Mouse (Mus musculus): Measurements from ENCODE around the gene Tff2. TPM values are rescaled to one million over a fixed set of nuclear protein-coding genes. Genes with fewer than 3 reads are reported as not detected.

Gene Tff2
- polyA plus RNA-seq, 1 experiment from 2014 or later: not detected

DNA sequence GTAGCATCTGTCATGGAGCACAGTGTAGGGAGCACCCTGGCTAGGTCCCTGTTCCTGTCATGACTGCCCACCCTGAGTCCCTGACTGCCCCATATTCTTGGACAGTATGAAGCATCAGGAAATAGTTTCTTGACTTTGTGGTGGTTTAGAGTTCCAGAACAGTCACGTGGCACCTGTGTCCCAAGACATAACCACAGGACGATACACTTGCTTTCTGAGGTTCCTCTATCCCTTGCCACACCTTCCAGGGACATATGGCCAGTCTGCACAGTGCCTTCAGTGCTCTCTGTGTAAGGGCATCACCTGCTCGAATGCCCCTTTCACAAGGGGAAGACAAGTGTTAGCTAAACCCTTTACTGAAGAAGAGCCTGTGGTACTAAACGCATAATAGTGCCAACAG, 37.4 kb upstream of the Tff2 start:
- H3K36me3 ChIP-seq (ENCODE audit: control insufficient read depth, insufficient read depth, low read length): no peaks in the 10 kb centered on the region
- no peak overlapping the region for H3K27ac ChIP-seq (replicated peaks in 1 of 2; ENCODE audit: control insufficient read depth in 1 of 2, insufficient read depth in 1 of 2, low read depth in 2 of 2, low read length in 2 of 2)
- H3K27me3 ChIP-seq (ENCODE audit: control insufficient read depth, insufficient read depth, low read length): no peaks in the 10 kb centered on the region
- H3K9ac ChIP-seq (ENCODE audit: low read length): no peak overlapping the region
- H3K4me1 ChIP-seq (ENCODE audit: control insufficient read depth in 2 of 2, insufficient read depth in 2 of 2, low read length in 2 of 2): no peaks in the 10 kb centered on the region
- no peak overlapping the region for H3K4me2 ChIP-seq (ENCODE audit: low read length)
- 83% methylated on average over 4 of the region's 4 CpGs for WGBS
- no peaks in the 10 kb centered on the region for H3K9me3 ChIP-seq (ENCODE audit: control insufficient read depth, low read length)
- no peak overlapping the region for H3K4me3 ChIP-seq (ENCODE audit: control insufficient read depth in 1 of 2, insufficient read depth in 1 of 2, low read depth in 1 of 2, low read length in 2 of 2)
- ATAC-seq (ENCODE audit: insufficient number of reproducible peaks, insufficient read depth, low FRiP score, low read depth): no peak

DNA sequence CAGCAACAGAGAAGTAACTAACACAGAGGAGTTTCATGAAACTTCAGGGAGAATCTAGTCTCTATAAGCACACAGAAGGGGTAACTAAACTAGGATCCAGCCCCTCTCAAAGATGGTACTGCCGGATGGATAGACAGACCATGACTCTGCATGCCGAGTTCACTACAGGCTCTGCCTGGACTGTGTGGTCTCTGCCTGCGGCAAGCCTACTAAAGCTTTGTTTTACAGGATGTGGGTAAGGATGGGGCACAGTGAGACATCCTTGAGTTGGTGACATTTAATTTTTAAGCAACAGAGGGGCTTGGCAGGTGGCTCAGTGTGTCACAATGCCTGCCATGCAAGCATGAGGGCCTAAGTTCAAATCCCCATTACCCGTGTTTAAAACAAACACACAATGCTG, 32.2 kb upstream of the Tff2 start:
- 84% methylated on average over 4 of the region's 4 CpGs for WGBS
- Histone ChIP-seq H3K27me3 (ENCODE audit: control insufficient read depth, insufficient read depth, low read length) (no peaks in the 10 kb centered on the region), H3K4me1 (ENCODE audit: control insufficient read depth in 2 of 2, insufficient read depth in 2 of 2, low read length in 2 of 2) (no peaks in the 10 kb centered on the region), H3K9ac (ENCODE audit: low read length) (no peak overlapping the region), H3K4me2 (ENCODE audit: low read length) (no peak overlapping the region), H3K27ac (replicated peaks in 1 of 2; ENCODE audit: control insufficient read depth in 1 of 2, insufficient read depth in 1 of 2, low read depth in 2 of 2, low read length in 2 of 2) (no peak overlapping the region), H3K36me3 (ENCODE audit: control insufficient read depth, insufficient read depth, low read length) (no peaks in the 10 kb centered on the region), H3K9me3 (ENCODE audit: control insufficient read depth, low read length) (0 out of 2 replicates have a peak, but pooled peaks cover 2% of the 10 kb centered on the region), H3K4me3 (ENCODE audit: control insufficient read depth in 1 of 2, insufficient read depth in 1 of 2, low read depth in 1 of 2, low read length in 2 of 2) (no peak overlapping the region)
- ATAC-seq (ENCODE audit: insufficient number of reproducible peaks, insufficient read depth, low FRiP score, low read depth): no peak

DNA sequence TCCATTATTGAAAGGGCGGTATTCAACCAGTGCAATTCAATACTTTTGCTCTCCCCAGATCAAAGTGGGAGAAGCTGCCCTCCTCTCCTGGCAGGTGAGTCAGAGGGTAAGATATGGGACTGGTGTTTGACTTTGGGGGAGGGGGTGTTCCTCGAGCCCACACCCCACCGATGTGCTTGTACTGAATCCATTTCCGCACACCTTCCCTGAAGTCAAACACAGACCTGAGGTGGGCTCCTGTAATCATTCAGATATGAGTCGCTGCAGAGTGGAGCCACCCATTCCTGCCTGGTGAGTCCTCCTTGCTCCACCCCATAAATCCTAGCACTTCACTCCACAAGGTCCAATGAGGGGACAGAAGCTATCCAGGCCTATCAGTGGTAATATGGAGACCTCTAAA, 25.7 kb upstream of the Tff2 start:
- Histone ChIP-seq H3K4me2 (ENCODE audit: low read length) (no peak overlapping the region), H3K4me1 (ENCODE audit: control insufficient read depth in 2 of 2, insufficient read depth in 2 of 2, low read length in 2 of 2) (no peaks in the 10 kb centered on the region), H3K4me3 (ENCODE audit: control insufficient read depth in 1 of 2, insufficient read depth in 1 of 2, low read depth in 1 of 2, low read length in 2 of 2) (no peak overlapping the region), H3K36me3 (ENCODE audit: control insufficient read depth, insufficient read depth, low read length) (no peaks in the 10 kb centered on the region), H3K9me3 (ENCODE audit: control insufficient read depth, low read length) (0 out of 2 replicates have a peak, but pooled peaks cover 2% of the 10 kb centered on the region), H3K27me3 (ENCODE audit: control insufficient read depth, insufficient read depth, low read length) (no peaks in the 10 kb centered on the region), H3K9ac (ENCODE audit: low read length) (no peak overlapping the region), H3K27ac (replicated peaks in 1 of 2; ENCODE audit: control insufficient read depth in 1 of 2, insufficient read depth in 1 of 2, low read depth in 2 of 2, low read length in 2 of 2) (no peak overlapping the region)
- no peak for ATAC-seq (ENCODE audit: insufficient number of reproducible peaks, insufficient read depth, low FRiP score, low read depth)
- 80% methylated on average over 5 of the region's 5 CpGs for WGBS

DNA sequence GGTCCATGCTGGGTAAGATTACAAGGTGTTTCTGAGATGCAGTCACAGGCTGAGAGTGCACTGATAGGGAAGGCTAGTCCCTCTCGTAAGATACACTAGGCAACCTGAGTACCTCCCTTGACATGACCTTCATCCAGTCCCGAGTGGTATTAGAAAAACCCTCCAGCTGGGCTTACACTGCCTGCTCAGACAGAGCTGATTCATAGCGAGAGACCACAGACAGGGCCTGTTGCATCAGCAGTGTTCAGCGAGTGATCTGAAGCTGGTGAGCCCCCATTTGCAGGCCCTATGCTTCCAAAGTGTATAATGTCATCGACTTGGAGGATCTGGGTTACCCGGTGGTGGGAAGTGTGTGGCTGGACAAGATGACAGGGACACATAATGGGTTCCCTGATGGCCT, 21.0 kb upstream of the Tff2 start, which contains the start of gene Tff1:
Gene Tff1, minus strand, starts transcription at position 151 of the 400 bp plus-strand sequence.
- Histone ChIP-seq H3K27ac (replicated peaks in 1 of 2; ENCODE audit: control insufficient read depth in 1 of 2, insufficient read depth in 1 of 2, low read depth in 2 of 2, low read length in 2 of 2) (no peak within 1 kb of the TSS), H3K4me3 (ENCODE audit: control insufficient read depth in 1 of 2, insufficient read depth in 1 of 2, low read depth in 1 of 2, low read length in 2 of 2) (no peak within 1 kb of the TSS), H3K36me3 (ENCODE audit: control insufficient read depth, insufficient read depth, low read length) (no peaks in the 10 kb centered on the region), H3K9ac (ENCODE audit: low read length) (no peak within 1 kb of the TSS), H3K4me1 (ENCODE audit: control insufficient read depth in 2 of 2, insufficient read depth in 2 of 2, low read length in 2 of 2) (no peaks in the 10 kb centered on the region), H3K27me3 (ENCODE audit: control insufficient read depth, insufficient read depth, low read length) (no peaks in the 10 kb centered on the region), H3K4me2 (ENCODE audit: low read length) (no peak within 1 kb of the TSS), H3K9me3 (ENCODE audit: control insufficient read depth, low read length) (no peaks in the 10 kb centered on the region)
- 53% methylated on average over 6 of the region's 6 CpGs for WGBS
- ATAC-seq (ENCODE audit: insufficient number of reproducible peaks, insufficient read depth, low FRiP score, low read depth): no peak

DNA sequence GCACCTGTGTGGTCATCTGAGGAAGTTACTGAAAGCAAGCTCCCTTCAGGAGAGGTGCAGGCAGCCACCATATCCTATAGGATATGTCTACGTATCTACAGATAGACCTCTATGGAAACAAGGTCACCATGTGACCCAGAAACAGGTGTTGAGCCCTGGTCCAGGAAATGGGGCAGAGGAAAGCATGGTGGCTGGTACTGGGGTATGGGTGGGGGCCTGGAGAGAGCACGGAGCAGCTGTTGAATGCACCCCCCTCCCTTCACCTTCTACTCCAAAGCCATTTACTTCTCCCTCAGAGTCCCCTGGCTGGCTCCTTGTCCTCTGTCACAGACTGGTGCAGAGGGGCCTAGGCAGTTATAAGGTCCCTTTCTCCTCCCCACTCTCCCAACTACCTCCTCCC, 19.7 kb upstream of the Tff2 start:
- Histone ChIP-seq H3K27ac (replicated peaks in 1 of 2; ENCODE audit: control insufficient read depth in 1 of 2, insufficient read depth in 1 of 2, low read depth in 2 of 2, low read length in 2 of 2) (no peak overlapping the region), H3K4me3 (ENCODE audit: control insufficient read depth in 1 of 2, insufficient read depth in 1 of 2, low read depth in 1 of 2, low read length in 2 of 2) (no peak overlapping the region), H3K4me2 (ENCODE audit: low read length) (no peak overlapping the region), H3K36me3 (ENCODE audit: control insufficient read depth, insufficient read depth, low read length) (no peaks in the 10 kb centered on the region), H3K4me1 (ENCODE audit: control insufficient read depth in 2 of 2, insufficient read depth in 2 of 2, low read length in 2 of 2) (no peaks in the 10 kb centered on the region), H3K9me3 (ENCODE audit: control insufficient read depth, low read length) (0 out of 2 replicates have a peak, but pooled peaks cover 3% of the 10 kb centered on the region), H3K9ac (ENCODE audit: low read length) (no peak overlapping the region), H3K27me3 (ENCODE audit: control insufficient read depth, insufficient read depth, low read length) (no peaks in the 10 kb centered on the region)
- ATAC-seq (ENCODE audit: insufficient number of reproducible peaks, insufficient read depth, low FRiP score, low read depth): no peak
- 79% methylated on average over 2 of the region's 2 CpGs for WGBS

DNA sequence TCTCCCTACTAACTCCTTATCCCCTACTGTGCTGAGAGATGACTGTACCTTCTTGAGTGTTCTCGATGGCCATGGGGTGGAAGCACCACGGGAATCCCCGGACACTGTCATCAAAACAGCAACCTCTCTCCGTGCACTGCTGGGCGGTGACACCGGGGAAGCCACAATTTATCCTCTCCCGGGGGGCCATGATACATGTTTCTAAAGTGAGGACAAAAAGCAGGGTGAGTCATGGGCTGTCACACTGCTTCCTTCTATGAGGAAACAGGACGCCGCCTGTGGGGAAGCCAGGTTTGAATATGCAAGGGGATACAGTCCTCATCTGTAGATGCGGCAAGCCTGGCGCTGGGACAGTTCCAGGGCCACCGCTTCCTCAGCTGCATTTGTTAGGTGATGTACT, 18.5 kb upstream of the Tff2 start:
- no peak overlapping the region for H3K9ac ChIP-seq (ENCODE audit: low read length)
- no peak for ATAC-seq (ENCODE audit: insufficient number of reproducible peaks, insufficient read depth, low FRiP score, low read depth)
- no peak overlapping the region for H3K4me3 ChIP-seq (ENCODE audit: control insufficient read depth in 1 of 2, insufficient read depth in 1 of 2, low read depth in 1 of 2, low read length in 2 of 2)
- 0 out of 2 replicates have a peak, but pooled peaks cover 4% of the 10 kb centered on the region for H3K9me3 ChIP-seq (ENCODE audit: control insufficient read depth, low read length)
- H3K27ac ChIP-seq (replicated peaks in 1 of 2; ENCODE audit: control insufficient read depth in 1 of 2, insufficient read depth in 1 of 2, low read depth in 2 of 2, low read length in 2 of 2): no peak overlapping the region
- H3K4me1 ChIP-seq (ENCODE audit: control insufficient read depth in 2 of 2, insufficient read depth in 2 of 2, low read length in 2 of 2): no peaks in the 10 kb centered on the region
- no peak overlapping the region for H3K4me2 ChIP-seq (ENCODE audit: low read length)
- H3K27me3 ChIP-seq (ENCODE audit: control insufficient read depth, insufficient read depth, low read length): no peaks in the 10 kb centered on the region
- no peaks in the 10 kb centered on the region for H3K36me3 ChIP-seq (ENCODE audit: control insufficient read depth, insufficient read depth, low read length)
- 70% methylated on average over 12 of the region's 12 CpGs for WGBS

DNA sequence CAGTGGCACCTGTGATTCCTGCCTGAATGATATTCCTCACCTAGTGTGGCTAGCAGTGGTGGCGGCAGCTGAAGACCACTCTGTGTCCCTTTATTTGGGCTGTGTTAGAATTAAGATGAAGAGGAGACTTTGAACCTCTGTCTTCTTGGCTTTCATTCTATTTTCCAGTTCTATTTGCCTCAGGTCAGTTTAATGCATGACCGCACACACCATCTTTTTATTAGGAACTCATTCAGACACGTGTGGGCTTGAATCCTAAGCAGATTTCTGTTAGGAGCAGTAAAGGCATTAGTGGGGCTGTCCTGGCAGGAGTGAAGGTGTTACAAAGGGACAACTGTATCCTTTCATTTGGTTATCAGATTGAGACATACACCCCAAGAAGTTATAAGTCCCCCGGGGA, 16.2 kb upstream of the Tff2 start:
- no peak for ATAC-seq (ENCODE audit: insufficient number of reproducible peaks, insufficient read depth, low FRiP score, low read depth)
- Histone ChIP-seq H3K9ac (ENCODE audit: low read length) (no peak overlapping the region), H3K4me2 (ENCODE audit: low read length) (no peak overlapping the region), H3K9me3 (ENCODE audit: control insufficient read depth, low read length) (0 out of 2 replicates have a peak, but pooled peaks cover 4% of the 10 kb centered on the region), H3K27me3 (ENCODE audit: control insufficient read depth, insufficient read depth, low read length) (no peaks in the 10 kb centered on the region), H3K4me1 (ENCODE audit: control insufficient read depth in 2 of 2, insufficient read depth in 2 of 2, low read length in 2 of 2) (no peaks in the 10 kb centered on the region), H3K4me3 (ENCODE audit: control insufficient read depth in 1 of 2, insufficient read depth in 1 of 2, low read depth in 1 of 2, low read length in 2 of 2) (no peak overlapping the region), H3K36me3 (ENCODE audit: control insufficient read depth, insufficient read depth, low read length) (no peaks in the 10 kb centered on the region), H3K27ac (replicated peaks in 1 of 2; ENCODE audit: control insufficient read depth in 1 of 2, insufficient read depth in 1 of 2, low read depth in 2 of 2, low read length in 2 of 2) (no peak overlapping the region)
- WGBS: 71% methylated on average over 4 of the region's 4 CpGs

DNA sequence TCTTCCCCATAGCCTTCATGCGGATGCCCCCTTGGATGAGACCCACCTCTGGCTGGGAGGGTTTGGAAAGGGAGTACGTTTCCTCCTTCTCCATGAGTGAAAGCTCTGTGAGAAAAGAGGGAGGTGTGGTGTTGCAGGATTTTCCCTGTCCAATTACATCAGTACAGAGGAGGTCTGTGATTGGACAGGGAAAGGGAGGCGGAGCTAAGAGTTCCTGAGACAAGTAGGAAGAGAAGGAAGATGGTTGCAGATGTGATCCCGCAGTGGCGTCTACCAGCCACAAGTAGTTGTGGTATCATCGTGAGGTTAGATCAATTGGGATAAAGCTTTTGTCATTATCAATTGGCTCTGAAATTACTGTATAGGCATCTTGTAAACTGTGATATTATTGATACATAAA, 13.8 kb upstream of the Tff2 start:
- no peak overlapping the region for H3K27ac ChIP-seq (replicated peaks in 1 of 2; ENCODE audit: control insufficient read depth in 1 of 2, insufficient read depth in 1 of 2, low read depth in 2 of 2, low read length in 2 of 2)
- no peak overlapping the region for H3K9ac ChIP-seq (ENCODE audit: low read length)
- H3K36me3 ChIP-seq (ENCODE audit: control insufficient read depth, insufficient read depth, low read length): no peaks in the 10 kb centered on the region
- 0 out of 2 replicates have a peak, but pooled peaks cover 4% of the 10 kb centered on the region for H3K9me3 ChIP-seq (ENCODE audit: control insufficient read depth, low read length)
- no peak overlapping the region for H3K4me3 ChIP-seq (ENCODE audit: control insufficient read depth in 1 of 2, insufficient read depth in 1 of 2, low read depth in 1 of 2, low read length in 2 of 2)
- no peaks in the 10 kb centered on the region for H3K27me3 ChIP-seq (ENCODE audit: control insufficient read depth, insufficient read depth, low read length)
- no peak overlapping the region for H3K4me2 ChIP-seq (ENCODE audit: low read length)
- ATAC-seq (ENCODE audit: insufficient number of reproducible peaks, insufficient read depth, low FRiP score, low read depth): no peak
- no peaks in the 10 kb centered on the region for H3K4me1 ChIP-seq (ENCODE audit: control insufficient read depth in 2 of 2, insufficient read depth in 2 of 2, low read length in 2 of 2)
- WGBS: 73% methylated on average over 6 of the region's 6 CpGs
